Mouse (Mus musculus) myocyte (in vitro differentiated cells): Measurements from ENCODE around the gene Dydc2.

Source experiments
- CEBPB ChIP-seq: IDR thresholded peaks from 2 replicates; pipeline ENCODE4 v1.6.1; 2011; ENCODE audit warnings: mild to moderate bottlenecking, moderate library complexity; ENCODE audit not compliant: poor library complexity, insufficient read depth, severe bottlenecking
- MAX ChIP-seq: IDR thresholded peaks from one replicate; pipeline ENCODE4 v1.6.1; 2011; ENCODE audit warnings: low read depth, mild to moderate bottlenecking, control low read depth
- POLR2A ChIP-seq: IDR thresholded peaks from one replicate; pipeline ENCODE4 v1.6.1; 2011; ENCODE audit warnings: low read depth, mild to moderate bottlenecking, control low read depth, moderate library complexity; ENCODE audit not compliant: insufficient read length
- TCF12 ChIP-seq: IDR thresholded peaks from one replicate; pipeline ENCODE4 v1.6.1; 2011; ENCODE audit warnings: mild to moderate bottlenecking, control low read depth; ENCODE audit not compliant: poor library complexity, insufficient read depth, severe bottlenecking

DNA sequence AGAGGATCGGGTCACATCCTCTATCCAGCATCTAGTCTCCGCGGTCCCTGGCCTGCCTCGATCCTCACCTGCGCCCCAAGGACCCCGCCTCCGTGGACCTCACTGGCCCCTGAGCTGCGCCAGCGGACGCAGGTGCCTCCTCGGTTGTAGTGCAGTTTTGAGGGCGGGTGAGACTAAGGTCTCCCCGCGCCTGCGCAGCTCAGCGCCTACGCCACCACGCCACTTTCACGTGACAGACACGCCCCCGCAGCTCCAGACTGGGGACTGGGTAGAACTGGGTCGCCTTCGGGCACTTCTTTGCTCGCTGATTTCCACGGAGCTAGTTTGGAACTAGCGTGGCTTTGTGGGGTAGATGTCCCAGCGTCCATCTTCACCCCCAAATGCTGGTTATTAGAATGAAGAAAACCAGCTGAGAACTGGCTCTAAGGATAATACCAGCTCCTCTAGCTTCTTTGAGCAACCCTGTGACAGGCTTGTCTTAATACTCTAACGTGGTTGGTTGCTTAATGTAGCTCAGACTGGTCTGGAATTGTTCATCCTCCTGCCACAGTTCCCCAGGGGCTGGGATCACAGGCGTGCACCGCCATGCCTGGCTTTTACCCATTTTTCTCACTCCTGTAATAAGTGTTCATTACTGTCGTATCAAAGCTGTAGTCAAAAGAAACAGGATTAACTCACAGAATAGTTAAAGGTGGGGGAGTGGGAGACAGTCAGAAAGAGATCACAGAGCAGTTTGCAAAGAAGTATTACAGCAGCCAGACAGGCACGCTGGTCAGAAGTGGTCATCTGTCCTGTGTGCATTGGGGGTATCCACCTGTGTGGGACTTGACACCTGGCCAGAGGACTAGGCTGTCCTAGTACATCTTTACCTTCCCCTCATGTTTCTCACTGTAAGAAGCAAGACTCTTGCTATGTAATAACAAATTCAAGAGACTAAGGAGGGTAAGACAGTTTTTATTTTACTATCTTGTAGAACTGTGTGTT is 55.1 kb downstream of the Dydc2 start, which contains the start of gene Fam213a:
- TF ChIP-seq TCF12: no peak
- TF ChIP-seq CEBPB: no peak
- TF ChIP-seq MAX: no peak
- peak; percentile 40 for TF ChIP-seq POLR2A
